Mouse (Mus musculus): ENCODE measurements around the gene Gm20388.

DNA sequence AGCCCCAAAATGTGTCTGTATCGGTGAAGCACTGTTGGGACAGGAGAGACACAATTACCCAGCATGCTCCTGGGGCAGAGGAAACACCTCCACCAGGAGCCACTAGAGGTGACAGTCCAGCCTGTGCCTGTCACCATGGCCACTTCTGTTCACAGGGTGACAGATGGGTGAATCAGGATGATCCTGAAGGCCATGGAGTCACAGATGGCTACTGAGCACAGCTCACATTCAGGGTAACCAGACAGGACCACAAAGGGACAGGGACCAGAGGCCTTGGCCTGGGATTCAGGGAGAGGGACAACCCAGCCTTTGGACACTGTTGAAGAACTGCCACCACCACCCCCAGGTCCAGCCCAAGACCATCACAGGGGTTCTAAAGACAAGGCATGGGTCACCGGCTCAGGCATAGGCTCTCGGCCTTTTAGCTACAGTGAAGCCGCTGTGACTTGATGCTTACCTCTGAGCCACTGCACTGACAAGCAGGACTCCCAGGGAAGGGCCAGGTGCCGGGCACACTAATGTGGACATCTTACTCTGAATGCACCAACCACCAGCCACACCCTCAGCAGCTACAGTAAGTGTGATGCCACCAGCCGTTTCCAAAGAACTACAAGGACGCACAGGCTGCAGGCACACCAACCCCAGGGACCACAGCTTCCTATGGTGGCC lies 1649.9 kb downstream of the Gm20388 start:
- TF ChIP-seq CTCF (IDR thresholded peaks at IDR 0.05; ENCODE audit: low read depth, low read length) (no peak), EP300 (IDR thresholded peaks at IDR 0.05; ENCODE audit: insufficient read depth, low read depth, low read length) (no peak)

All from ES-Bruce4 (cell line).